Mouse (Mus musculus): ENCODE measurements at regions not wholly inside any gene's neighbourhood (a gene's known extent, or its start where the extent isn't known, plus 50 kb on each side); places are given as distances from the start of the nearest gene placed in this dataset.

DNA sequence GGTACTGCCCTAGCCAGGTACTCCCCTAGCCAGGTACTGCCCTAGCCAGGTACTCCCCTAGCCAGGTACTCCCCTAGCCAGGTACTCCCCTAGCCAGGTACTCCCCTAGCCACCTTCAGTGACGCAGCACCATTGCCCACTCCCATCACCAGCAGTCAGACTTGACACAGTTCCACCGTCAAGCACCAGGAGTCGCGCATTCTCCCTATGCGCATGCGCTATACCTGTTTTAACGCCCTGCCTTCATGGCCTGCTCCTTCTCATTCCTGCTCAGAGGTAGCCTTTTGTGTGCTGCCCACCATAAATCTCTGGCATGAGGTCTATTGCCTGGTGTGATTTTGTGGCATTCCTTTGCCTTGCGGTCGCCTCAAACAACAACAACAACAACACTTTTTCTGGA is 212.9 kb upstream of the Tgfbr2 start:
- Histone ChIP-seq H3K27ac (no peak overlapping the region), H3K27me3 (no peaks in the 10 kb centered on the region), H3K36me3 (no peaks in the 10 kb centered on the region), H3K9me3 (replicated peaks) (no peaks in the 10 kb centered on the region), H3K9ac (no peak overlapping the region), H3K4me2 (no peak overlapping the region), H3K4me3 (no peak overlapping the region), H3K4me1 (replicated peaks) (peaks cover 18% of the 10 kb centered on the region)
- 94% methylated on average over 9 of the region's 9 CpGs for WGBS
- no peak for ATAC-seq (replicated peaks; ENCODE audit: insufficient number of reproducible peaks, insufficient read depth, low FRiP score, low read depth)

DNA sequence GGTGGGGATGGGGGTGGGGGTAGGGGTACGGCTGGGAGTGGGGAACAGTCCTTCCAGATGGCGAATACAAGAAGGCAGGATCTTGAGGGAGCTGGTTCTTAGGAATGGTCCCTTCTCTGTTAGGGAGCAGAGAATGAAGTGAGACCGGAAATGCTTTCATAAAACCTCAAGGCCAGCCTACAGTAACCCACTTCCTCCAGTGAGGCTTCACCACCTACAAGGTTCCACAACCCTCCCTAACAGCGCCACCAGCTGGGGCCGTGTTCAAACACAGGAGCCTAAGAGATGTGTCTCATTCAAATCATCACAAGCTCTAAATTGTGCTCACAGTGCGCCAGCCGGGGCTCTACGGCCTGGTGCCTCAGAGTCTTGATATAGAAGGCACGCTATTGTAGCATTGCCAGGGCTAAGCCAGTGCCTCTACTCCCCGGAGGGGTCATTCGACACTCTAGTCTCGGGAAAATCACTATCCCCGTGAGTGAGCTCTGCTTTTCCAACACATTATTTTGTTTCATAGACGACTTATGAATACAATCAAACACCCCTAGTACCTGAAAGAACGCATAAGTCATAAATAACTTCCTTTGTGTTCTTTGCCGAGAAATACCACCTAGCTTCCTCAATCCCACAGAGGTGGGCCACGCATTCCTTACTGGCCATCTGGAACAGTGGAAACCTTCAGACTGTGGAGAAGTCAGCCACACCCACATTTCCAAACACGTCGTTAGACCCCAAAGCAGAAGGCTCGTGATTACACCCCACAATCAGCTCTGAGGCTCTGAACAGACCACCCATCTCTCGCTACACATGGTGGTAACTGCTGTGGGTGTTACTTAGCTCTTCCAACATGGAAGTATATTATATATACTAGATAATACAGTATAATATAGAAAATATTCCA is 209.3 kb upstream of the Tgfbr2 start:
- Histone ChIP-seq H3K4me2 (peak overlapping the region; percentile 64), H3K27me3 (no peaks in the 10 kb centered on the region), H3K4me1 (replicated peaks) (peaks cover 18% of the 10 kb centered on the region), H3K9ac (no peak overlapping the region), H3K27ac (peak overlapping the region; percentile 76), H3K4me3 (peak overlapping the region; percentile 33; the same call in 1 of the 2 replicates), H3K36me3 (no peaks in the 10 kb centered on the region), H3K9me3 (replicated peaks) (no peaks in the 10 kb centered on the region)
- ATAC-seq (replicated peaks; ENCODE audit: insufficient number of reproducible peaks, insufficient read depth, low FRiP score, low read depth), result peak; percentile 64; the same call in 1 of the 2 replicates
- WGBS, result 43% methylated on average over 21 of the region's 21 CpGs

DNA sequence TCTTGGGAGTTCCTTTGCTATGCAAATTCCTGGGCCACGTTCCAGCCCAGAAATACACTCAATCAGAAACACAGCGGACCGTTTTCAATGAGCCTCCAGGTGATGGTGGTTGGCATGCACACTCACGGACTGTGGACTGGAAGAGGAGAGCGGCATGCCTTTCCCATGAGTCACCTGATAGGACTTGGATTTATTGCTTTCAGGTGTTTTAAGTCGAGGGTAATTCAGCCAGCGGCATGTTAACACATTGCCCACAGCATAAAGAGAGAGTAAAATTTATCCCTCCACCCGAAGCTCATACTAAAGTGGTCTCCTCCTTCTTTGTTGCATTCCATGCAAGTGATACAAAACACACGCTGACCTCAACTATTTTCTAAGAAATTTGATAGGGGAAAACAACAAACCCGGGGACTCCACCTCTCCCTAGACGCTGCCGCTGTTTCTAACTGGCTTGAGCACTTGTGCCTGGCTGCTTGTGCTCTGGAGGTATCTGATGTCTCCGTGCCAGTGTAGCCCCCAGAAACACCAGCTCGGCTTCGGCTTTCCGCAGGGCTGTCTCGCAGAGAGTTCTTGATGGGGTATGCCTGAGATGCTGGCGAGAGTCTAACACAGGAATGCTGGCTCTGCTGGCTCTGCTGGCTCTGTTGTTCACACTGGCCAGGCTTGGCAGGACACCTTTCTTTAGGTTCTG is 208.4 kb upstream of the Tgfbr2 start:
- Histone ChIP-seq H3K36me3 (no peaks in the 10 kb centered on the region), H3K4me2 (peak overlapping the region; percentile 64), H3K9me3 (replicated peaks) (no peaks in the 10 kb centered on the region), H3K4me1 (replicated peaks) (peaks cover 18% of the 10 kb centered on the region), H3K27ac (peak overlapping the region; percentile 76), H3K4me3 (peak overlapping the region; percentile 33), H3K9ac (no peak overlapping the region), H3K27me3 (no peaks in the 10 kb centered on the region)
- 19% methylated on average over 18 of the region's 18 CpGs for WGBS
- peak; percentile 67; the same call in 1 of the 2 replicates for ATAC-seq (replicated peaks; ENCODE audit: insufficient number of reproducible peaks, insufficient read depth, low FRiP score, low read depth)

DNA sequence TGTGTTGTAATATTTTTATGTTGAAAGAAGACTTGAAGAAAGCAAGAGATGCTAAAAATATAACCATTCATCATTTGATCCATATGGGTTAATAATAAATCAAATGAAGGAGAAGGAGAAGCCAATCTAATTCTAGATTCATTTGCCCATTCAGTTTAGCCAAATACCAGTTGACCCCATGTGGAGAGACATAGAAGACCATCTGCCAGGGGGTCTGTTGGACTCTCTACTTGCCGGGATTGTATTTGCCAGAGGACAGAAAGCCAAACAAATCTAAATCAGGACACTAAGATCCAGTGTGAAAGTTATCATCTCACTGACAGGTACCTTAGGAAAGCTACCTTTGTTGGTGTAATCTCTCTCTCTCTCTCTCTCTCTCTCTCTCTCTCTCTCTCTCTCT is 202.5 kb upstream of the Tgfbr2 start:
- no peak overlapping the region for H3K4me3 ChIP-seq
- H3K9ac ChIP-seq, result no peak overlapping the region
- no peak for ATAC-seq (replicated peaks; ENCODE audit: insufficient number of reproducible peaks, insufficient read depth, low FRiP score, low read depth)
- H3K9me3 ChIP-seq (replicated peaks), result no peaks in the 10 kb centered on the region
- peaks cover 9% of the 10 kb centered on the region for H3K4me1 ChIP-seq (replicated peaks)
- H3K4me2 ChIP-seq, result no peak overlapping the region
- WGBS, result 67% methylated on average over 1 of the region's 1 CpGs
- no peaks in the 10 kb centered on the region for H3K27me3 ChIP-seq
- no peaks in the 10 kb centered on the region for H3K36me3 ChIP-seq
- no peak overlapping the region for H3K27ac ChIP-seq

DNA sequence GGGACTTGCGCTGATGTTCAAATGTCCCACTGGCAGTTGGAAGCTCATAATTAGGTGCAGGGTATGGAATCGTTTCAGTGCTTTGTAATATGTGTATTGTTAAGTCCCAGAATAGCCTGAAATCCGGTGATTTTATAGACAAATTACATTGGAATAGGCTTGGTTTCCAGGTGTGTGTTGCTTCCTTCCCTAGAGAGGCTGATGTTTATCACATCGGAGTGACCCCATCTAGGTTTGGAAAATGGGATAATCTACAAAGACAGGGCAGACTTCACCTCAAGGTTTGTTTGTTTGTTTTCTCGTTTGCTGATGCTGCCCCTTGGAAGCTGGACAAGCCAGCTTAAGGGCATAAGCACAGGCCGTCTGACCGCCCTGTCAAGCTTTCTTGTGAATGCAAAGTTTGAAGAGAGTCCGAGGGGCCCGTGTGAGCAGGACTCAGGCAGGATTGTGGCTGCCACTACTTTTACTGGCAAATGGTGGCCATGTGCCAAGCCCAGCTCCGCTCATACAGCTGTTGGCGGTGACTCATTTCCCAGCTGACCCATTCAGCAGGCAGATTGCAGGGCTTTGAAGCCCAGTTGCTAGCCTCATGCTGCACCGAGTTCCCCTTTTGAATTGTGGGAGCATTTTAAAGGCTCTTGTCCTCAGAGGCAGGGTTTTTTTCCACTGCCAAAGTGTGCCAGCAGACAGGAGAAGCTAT is 200.6 kb upstream of the Tgfbr2 start:
- H3K27me3 ChIP-seq, result no peaks in the 10 kb centered on the region
- peaks cover 9% of the 10 kb centered on the region for H3K4me1 ChIP-seq (replicated peaks)
- no peak overlapping the region for H3K9ac ChIP-seq
- H3K4me2 ChIP-seq, result no peak overlapping the region; the same call in 1 of the 2 replicates
- H3K9me3 ChIP-seq (replicated peaks), result no peaks in the 10 kb centered on the region
- no peak overlapping the region for H3K4me3 ChIP-seq
- H3K36me3 ChIP-seq, result no peaks in the 10 kb centered on the region
- 0 out of 2 replicates have a peak, but pooled peaks have one; percentile 66 for ATAC-seq (replicated peaks; ENCODE audit: insufficient number of reproducible peaks, insufficient read depth, low FRiP score, low read depth)
- 49% methylated on average over 12 of the region's 12 CpGs for WGBS
- peak overlapping the region; percentile 43; the same call in 1 of the 2 replicates for H3K27ac ChIP-seq

DNA sequence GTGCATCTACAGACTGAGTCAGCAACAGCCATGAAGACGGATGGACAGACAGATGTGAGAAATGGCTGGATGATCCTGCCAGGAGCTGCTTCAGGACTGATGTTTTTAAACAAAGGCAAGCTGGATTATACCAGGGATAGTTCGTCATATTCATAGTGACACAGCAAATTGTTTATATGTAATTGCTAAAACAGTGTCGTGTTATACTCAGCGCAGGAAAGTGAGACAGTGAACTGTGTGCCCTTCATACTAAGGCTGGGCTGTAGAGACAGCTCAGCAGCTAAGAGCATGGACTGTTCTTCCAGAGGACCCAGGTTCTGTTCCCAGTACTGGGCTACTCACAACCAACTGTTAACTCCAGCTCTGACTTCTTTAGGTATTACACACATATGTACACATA is 199.2 kb upstream of the Tgfbr2 start:
- no peak for ATAC-seq (replicated peaks; ENCODE audit: insufficient number of reproducible peaks, insufficient read depth, low FRiP score, low read depth)
- no peaks in the 10 kb centered on the region for H3K9me3 ChIP-seq (replicated peaks)

DNA sequence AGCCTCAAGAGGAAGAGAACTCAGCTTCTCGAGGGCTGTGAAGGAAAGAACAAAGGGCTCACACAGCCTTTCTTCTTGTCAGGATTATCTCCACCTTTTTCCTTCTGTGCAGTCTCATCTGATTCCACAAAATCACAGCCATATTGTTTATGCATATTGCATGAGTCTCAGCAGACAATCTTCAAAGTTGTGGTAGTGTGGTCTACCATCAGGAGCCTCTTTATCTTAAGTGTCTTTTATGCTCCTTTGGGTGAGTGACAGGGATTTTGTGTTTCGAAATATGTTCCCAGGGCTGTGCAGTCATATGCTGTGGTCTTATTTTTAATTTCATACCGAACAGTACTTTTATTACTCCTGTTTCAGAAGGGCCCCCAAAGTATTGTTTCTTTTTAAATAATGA is 198.2 kb upstream of the Tgfbr2 start:
- no peaks in the 10 kb centered on the region for H3K27me3 ChIP-seq
- H3K9me3 ChIP-seq (replicated peaks), result no peaks in the 10 kb centered on the region
- WGBS, result 59% methylated on average over 3 of the region's 3 CpGs
- no peak overlapping the region for H3K4me3 ChIP-seq
- no peaks in the 10 kb centered on the region for H3K36me3 ChIP-seq
- no peak for ATAC-seq (replicated peaks; ENCODE audit: insufficient number of reproducible peaks, insufficient read depth, low FRiP score, low read depth)
- H3K4me1 ChIP-seq (replicated peaks), result peaks cover 9% of the 10 kb centered on the region
- H3K9ac ChIP-seq, result no peak overlapping the region
- H3K27ac ChIP-seq, result no peak overlapping the region
- no peak overlapping the region for H3K4me2 ChIP-seq

More for the DNA sequence above, 199.2 kb upstream of the Tgfbr2 start:
- H3K4me3 ChIP-seq, result no peak overlapping the region
- no peak overlapping the region for H3K9ac ChIP-seq
- peaks cover 9% of the 10 kb centered on the region for H3K4me1 ChIP-seq (replicated peaks)
- no peak overlapping the region for H3K4me2 ChIP-seq
- 85% methylated on average over 4 of the region's 4 CpGs for WGBS
- no peaks in the 10 kb centered on the region for H3K27me3 ChIP-seq
- no peaks in the 10 kb centered on the region for H3K36me3 ChIP-seq
- no peak overlapping the region for H3K27ac ChIP-seq

DNA sequence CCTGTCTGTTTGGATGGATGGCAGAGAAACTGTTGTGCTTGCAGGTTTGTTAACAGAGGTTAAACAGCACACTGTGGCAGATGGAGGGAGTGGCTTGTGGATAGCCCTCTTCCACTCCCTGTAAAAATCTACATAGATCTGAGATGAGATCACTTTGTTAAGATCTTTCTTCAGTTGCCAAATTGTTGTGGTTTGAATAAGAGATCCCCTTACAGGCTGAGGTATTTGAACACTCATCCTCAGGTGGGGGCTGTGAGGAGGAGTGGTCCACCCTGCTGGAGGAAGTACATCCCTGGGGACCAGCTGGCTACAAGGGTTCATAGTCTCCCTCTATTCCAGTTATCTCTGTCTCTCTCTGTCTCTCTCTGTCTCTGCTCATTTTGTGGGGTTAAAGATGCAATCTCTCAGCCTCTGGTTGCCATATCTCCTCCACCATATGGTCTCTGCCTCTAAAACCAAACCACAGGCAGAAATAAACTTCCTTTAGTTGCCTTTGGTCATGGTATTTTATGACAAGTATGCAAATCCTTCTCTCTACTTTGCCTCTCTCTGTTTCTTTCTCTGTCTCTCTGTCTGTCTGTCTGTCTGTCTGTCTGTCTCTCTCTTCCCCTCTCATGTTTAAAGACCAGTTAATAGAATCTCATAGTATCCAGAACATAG is 194.0 kb upstream of the Tgfbr2 start:
- no peaks in the 10 kb centered on the region; the same call in 1 of the 2 replicates for H3K4me1 ChIP-seq (replicated peaks)
- ATAC-seq (replicated peaks; ENCODE audit: insufficient number of reproducible peaks, insufficient read depth, low FRiP score, low read depth), result no peak
- no peak overlapping the region for H3K27ac ChIP-seq

DNA sequence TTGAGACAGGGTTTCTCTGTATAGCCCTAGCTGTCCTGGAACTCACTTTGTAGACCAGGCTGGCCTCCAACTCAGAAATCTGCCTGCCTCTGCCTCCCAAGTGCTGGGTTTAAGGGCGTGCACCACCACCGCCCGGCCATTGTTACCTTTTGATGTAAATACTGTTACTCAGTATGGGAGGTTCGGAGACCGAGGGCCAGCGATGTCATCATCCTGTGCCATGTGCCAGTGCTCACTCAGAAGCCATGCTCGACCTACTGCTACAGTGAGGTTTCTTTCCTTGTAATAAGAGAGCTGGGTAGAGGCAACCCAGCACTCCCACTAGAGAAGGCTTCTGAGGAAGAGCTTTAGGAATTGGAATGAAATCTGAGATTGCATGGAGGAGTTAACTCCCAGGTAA is 191.6 kb upstream of the Tgfbr2 start:
- no peak for ATAC-seq (replicated peaks; ENCODE audit: insufficient number of reproducible peaks, insufficient read depth, low FRiP score, low read depth)
- WGBS, result 88% methylated on average over 7 of the region's 7 CpGs

More for the DNA sequence above, 194.0 kb upstream of the Tgfbr2 start:
- H3K9me3 ChIP-seq (replicated peaks), result no peaks in the 10 kb centered on the region
- no peaks in the 10 kb centered on the region for H3K27me3 ChIP-seq
- no peak overlapping the region for H3K4me3 ChIP-seq
- no peaks in the 10 kb centered on the region for H3K36me3 ChIP-seq
- no peak overlapping the region for H3K9ac ChIP-seq
- H3K4me2 ChIP-seq, result no peak overlapping the region

DNA sequence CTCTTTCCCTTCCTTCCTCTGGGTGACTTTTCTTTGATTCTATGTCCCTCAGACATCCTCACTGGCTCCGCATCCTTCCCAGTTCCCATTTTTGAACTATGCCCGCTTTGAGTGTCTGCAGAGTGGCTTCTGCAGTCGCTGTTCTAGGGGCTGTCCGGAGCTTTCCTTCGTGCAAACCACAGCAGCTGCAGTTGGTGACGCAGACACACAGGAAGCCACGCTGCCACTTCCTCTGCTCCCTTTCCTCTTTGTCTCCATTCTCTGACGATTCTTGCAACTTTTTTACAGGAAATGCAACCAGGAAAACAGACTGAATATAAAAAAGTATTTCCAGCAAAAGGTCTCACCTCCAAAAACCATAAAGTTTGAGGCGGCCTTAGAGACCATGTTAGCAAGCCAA is 191.0 kb upstream of the Tgfbr2 start:
- no peak overlapping the region for H3K27ac ChIP-seq
- H3K9ac ChIP-seq, result no peak overlapping the region
- ATAC-seq (replicated peaks; ENCODE audit: insufficient number of reproducible peaks, insufficient read depth, low FRiP score, low read depth), result no peak
- WGBS, result 61% methylated on average over 9 of the region's 9 CpGs
- H3K4me3 ChIP-seq, result no peak overlapping the region
- H3K27me3 ChIP-seq, result no peaks in the 10 kb centered on the region
- no peaks in the 10 kb centered on the region; the same call in 1 of the 2 replicates for H3K9me3 ChIP-seq (replicated peaks)
- H3K36me3 ChIP-seq, result no peaks in the 10 kb centered on the region
- H3K4me1 ChIP-seq (replicated peaks), result no peaks in the 10 kb centered on the region; the same call in 1 of the 2 replicates
- no peak overlapping the region for H3K4me2 ChIP-seq

More for the DNA sequence above, 191.6 kb upstream of the Tgfbr2 start:
- Histone ChIP-seq H3K9ac (no peak overlapping the region), H3K4me1 (replicated peaks) (no peaks in the 10 kb centered on the region; the same call in 1 of the 2 replicates), H3K27ac (no peak overlapping the region), H3K36me3 (no peaks in the 10 kb centered on the region), H3K4me2 (no peak overlapping the region), H3K4me3 (no peak overlapping the region), H3K9me3 (replicated peaks) (no peaks in the 10 kb centered on the region; the same call in 1 of the 2 replicates), H3K27me3 (no peaks in the 10 kb centered on the region)
